Mouse (Mus musculus) forebrain, postnatal 0 days (tissue): ENCODE measurements around the gene Nop53. TPM values are rescaled to one million over a fixed set of nuclear protein-coding genes. Genes with fewer than 3 reads are reported as not detected.

ENCODE experiments used
- ATAC-seq: fragments of 200-750 bp; cut with Nextera tagmentation; 2 replicates; pipeline ENCODE4 v1.8.0; 2017; ENCODE audit warnings: mild to moderate bottlenecking, moderate library complexity
- DNase-seq: peaks from one replicate; pipeline ENCODE4 v3.0.0-alpha.2; 2015
- H3K27ac ChIP-seq: fragments of 300-500 bp; sonication (generic); 2 replicates; pipeline ENCODE4 v1.5.1; 2014; ENCODE audit warnings: low read depth, mild to moderate bottlenecking, antibody characterized with exemption, low read length, moderate library complexity, mixed read lengths
- H3K27me3 ChIP-seq: fragments of 300-500 bp; sonication (generic); 2 replicates; pipeline ENCODE4 v1.6.1; 2014; ENCODE audit warnings: mild to moderate bottlenecking, low read length, mixed read lengths; ENCODE audit not compliant: insufficient read depth
- H3K36me3 ChIP-seq: fragments of 300-500 bp; sonication (generic); 2 replicates; pipeline ENCODE4 v1.6.1; 2014; ENCODE audit warnings: mild to moderate bottlenecking, moderate library complexity; ENCODE audit not compliant: insufficient read depth
- H3K4me1 ChIP-seq: fragments of 300-500 bp; sonication (generic); 2 replicates; pipeline ENCODE4 v1.6.1; 2014; ENCODE audit warnings: antibody characterized with exemption; ENCODE audit not compliant: insufficient read depth
- H3K4me2 ChIP-seq: fragments of 300-500 bp; sonication (generic); 2 replicates; pipeline ENCODE4 v1.6.1; 2014; ENCODE audit warnings: low read depth, mild to moderate bottlenecking, moderate library complexity
- H3K4me3 ChIP-seq: fragments of 300-500 bp; sonication (generic); 2 replicates; pipeline ENCODE4 v1.5.1; 2014; ENCODE audit warnings: low read depth, low read length, mixed read lengths
- H3K9ac ChIP-seq: fragments of 300-500 bp; sonication (generic); 2 replicates; pipeline ENCODE4 v1.6.1; 2014; ENCODE audit warnings: mild to moderate bottlenecking
- H3K9me3 ChIP-seq: fragments of 300-500 bp; sonication (generic); 2 replicates; pipeline ENCODE4 v1.6.1; 2016; ENCODE audit warnings: low read length
- CTCF ChIP-seq: sonication (generic); IDR thresholded peaks from 2 replicates; pipeline ENCODE4 v1.5.1; 2016; ENCODE audit warnings: antibody characterized with exemption, control low read depth, low read depth
- WGBS: fragments of 180-500 bp; shearing (Covaris S2); extraction: QIAGEN DNeasy Blood & Tissue Kit; methylation state at CpG from one replicate; pipeline ENCODE4 v1.1.7; 2014; 5-methylcytosine and 5-hydroxymethylcytosine counted together
- polyA plus RNA-seq: library from polyadenylated mRNA; unstranded; fragments of >200 nt; fragmentation: Nextera tagmentation; extraction: Ambion mirVana; gene quantifications from 2 replicates; pipeline ENCODE4 v1.2.1, GENCODE M21; 2015
- total RNA-seq: library from RNA; depleted of rRNA; stranded (reverse); fragments of >200 nt; gene quantifications from 2 replicates; pipeline ENCODE4 v1.2.3, GENCODE M21; 2014

The Nop53 gene
- total and polyA plus RNA-seq, 2 experiments from 2014 or later, result 117 to 143 TPM

GRCm38 (mm10) chr7:15968322-15968721 lies 22.4 kb upstream of the Nop53 start:
- H3K9me3 ChIP-seq, result no peaks in the 10 kb centered on the region
- DNase-seq (no peak), ATAC-seq (no peak)
- no peak for TF ChIP-seq CTCF
- no peak overlapping the region for H3K4me3 ChIP-seq
- no peaks in the 10 kb centered on the region for H3K4me1 ChIP-seq
- peaks cover 20% of the 10 kb centered on the region for H3K36me3 ChIP-seq
- H3K4me2 ChIP-seq, result no peak overlapping the region
- no peaks in the 10 kb centered on the region for H3K27me3 ChIP-seq
- 87% methylated on average over 8 of the region's 8 CpGs for WGBS
- H3K27ac ChIP-seq, result no peak overlapping the region
- no peak overlapping the region for H3K9ac ChIP-seq

GRCm38 (mm10) chr7:15967312-15967711 lies 21.4 kb upstream of the Nop53 start, which contains the start of gene Ehd2:
Gene Ehd2 (minus strand): TSS chr7:15967567.
- H3K9ac ChIP-seq, result peak within 1 kb of the TSS; percentile 10; the same call in 1 of the 2 replicates
- TF ChIP-seq CTCF, result peak; percentile 81
- H3K4me1 ChIP-seq, result no peaks in the 10 kb centered on the region
- under 1% methylated on average over 22 of the region's 22 CpGs for WGBS
- H3K36me3 ChIP-seq, result peaks cover 12% of the 10 kb centered on the region
- no peak within 1 kb of the TSS for H3K27ac ChIP-seq
- ATAC-seq (peak; percentile 81), DNase-seq (peak; percentile 61)
- H3K4me2 ChIP-seq, result peak within 1 kb of the TSS; percentile 42
- H3K9me3 ChIP-seq, result no peaks in the 10 kb centered on the region
- H3K4me3 ChIP-seq, result peak within 1 kb of the TSS; percentile 23
- H3K27me3 ChIP-seq, result no peaks in the 10 kb centered on the region

- Histone ChIP-seq H3K27me3 (no peaks in the 10 kb centered on the region), H3K9me3 (no peaks in the 10 kb centered on the region), H3K27ac (no peak overlapping the region), H3K9ac (no peak overlapping the region), H3K4me2 (no peak overlapping the region), H3K4me1 (no peaks in the 10 kb centered on the region), H3K36me3 (peaks cover 4% of the 10 kb centered on the region; the same call in 1 of the 2 replicates), H3K4me3 (no peak overlapping the region)
- ATAC-seq (no peak), DNase-seq (no peak)
- no peak for TF ChIP-seq CTCF
- WGBS, result 79% methylated on average over 3 of the region's 3 CpGs
Measured at GRCm38 (mm10) chr7:15966489-15966888, 20.6 kb upstream of the Nop53 start.

GRCm38 (mm10) chr7:15963798-15964652 lies 18.2 kb upstream of the Nop53 start:
- 85% methylated on average over 32 of the region's 32 CpGs for WGBS
- no peak overlapping the region for H3K9ac ChIP-seq
- no peak for DNase-seq

GRCm38 (mm10) chr7:15962311-15963288 lies 16.7 kb upstream of the Nop53 start:
- H3K36me3 ChIP-seq, result no peaks in the 10 kb centered on the region
- ATAC-seq (peak; percentile 60), DNase-seq (peak; percentile 69)
- H3K4me2 ChIP-seq, result no peak overlapping the region
- H3K27ac ChIP-seq, result 0 out of 2 replicates have a peak overlapping the region, but pooled peaks have one; percentile 35
- 33% methylated on average over 12 of the region's 12 CpGs for WGBS
- no peaks in the 10 kb centered on the region for H3K27me3 ChIP-seq
- no peaks in the 10 kb centered on the region for H3K9me3 ChIP-seq
- TF ChIP-seq CTCF, result no peak
- H3K9ac ChIP-seq, result no peak overlapping the region
- no peak overlapping the region for H3K4me3 ChIP-seq
- no peaks in the 10 kb centered on the region for H3K4me1 ChIP-seq

More at GRCm38 (mm10) chr7:15963798-15964652, 18.2 kb upstream of the Nop53 start:
- H3K27me3 ChIP-seq, result no peaks in the 10 kb centered on the region
- no peak overlapping the region for H3K4me3 ChIP-seq
- ATAC-seq, result no peak
- TF ChIP-seq CTCF, result no peak
- H3K4me2 ChIP-seq, result no peak overlapping the region
- no peaks in the 10 kb centered on the region for H3K4me1 ChIP-seq
- H3K36me3 ChIP-seq, result no peaks in the 10 kb centered on the region
- no peaks in the 10 kb centered on the region for H3K9me3 ChIP-seq
- no peak overlapping the region for H3K27ac ChIP-seq

GRCm38 (mm10) chr7:15961798-15962197 lies 15.9 kb upstream of the Nop53 start:
- DNase-seq, result no peak
- Histone ChIP-seq H3K27ac (no peak overlapping the region), H3K4me1 (no peaks in the 10 kb centered on the region), H3K9me3 (no peaks in the 10 kb centered on the region), H3K4me3 (no peak overlapping the region), H3K4me2 (no peak overlapping the region), H3K36me3 (no peaks in the 10 kb centered on the region), H3K9ac (no peak overlapping the region), H3K27me3 (no peaks in the 10 kb centered on the region)
- ATAC-seq, result 0 out of 2 replicates have a peak, but pooled peaks have one; percentile 5
- 81% methylated on average over 7 of the region's 7 CpGs for WGBS
- TF ChIP-seq CTCF, result no peak
